Mouse (Mus musculus): ENCODE data around the gene Tbpl1. TPM values are rescaled to one million over a fixed set of nuclear protein-coding genes. Genes with fewer than 3 reads are reported as not detected.

The Tbpl1 gene
- 15.5 and 43.4 TPM in 2 replicates for polyA plus RNA-seq (2012; rRNA removed; ENCODE audit: low replicate concordance)

DNA sequence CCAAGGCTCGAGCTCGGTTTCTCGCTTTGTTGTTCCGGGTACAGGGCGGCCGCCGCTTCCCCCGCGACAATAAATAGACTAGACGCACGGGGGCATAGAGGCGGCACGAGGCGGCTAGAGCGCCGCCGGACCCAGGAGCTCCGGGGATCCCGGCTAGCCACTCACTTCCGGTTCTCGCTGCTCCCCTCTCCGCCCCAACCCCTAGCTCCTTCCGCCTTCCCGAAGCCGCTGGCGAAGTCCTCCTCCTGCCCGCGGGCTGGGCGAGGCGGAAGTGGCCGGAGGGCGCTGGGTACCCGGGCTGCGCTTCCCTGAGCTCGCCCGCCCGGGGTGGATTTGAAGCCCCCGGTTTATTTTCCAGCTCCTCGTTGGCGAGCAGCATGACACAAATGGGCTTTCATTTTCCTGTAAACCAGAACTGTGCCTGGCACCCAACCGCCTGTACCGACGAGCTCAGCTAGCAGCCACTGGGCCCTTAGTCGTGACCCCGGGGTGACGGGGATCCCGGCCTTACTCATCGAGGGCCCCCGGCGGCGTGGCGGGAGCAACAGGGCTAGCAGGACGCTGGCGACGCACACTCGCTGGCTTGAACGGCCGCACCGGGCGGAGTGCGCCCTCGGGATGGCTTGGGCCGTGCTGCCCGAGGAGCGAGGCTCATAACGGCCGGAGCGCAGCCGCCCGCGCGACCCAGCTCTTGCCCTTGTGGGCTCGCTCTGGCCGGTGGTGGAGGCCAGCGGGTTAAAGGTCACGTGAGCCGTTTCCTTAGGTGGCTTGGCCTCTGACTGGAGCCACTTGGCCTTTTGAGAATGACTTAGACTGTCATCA, at the start of gene Tbpl1:
Gene Tbpl1, minus strand, starts transcription at position 667 of the 822 bp plus-strand sequence.

Other genes with a start within 250 kb of the Tbpl1 start
- gene Slc2a12, start 86.9 kb downstream of the Tbpl1 start, polyA plus RNA-seq (2012; rRNA removed; ENCODE audit: low replicate concordance): 2.7 and 8.8 TPM in 2 replicates
- gene Tcf21, start 88.2 kb upstream of the Tbpl1 start, polyA plus RNA-seq (2012; rRNA removed; ENCODE audit: low replicate concordance): 33.8 and 174 TPM in 2 replicates

Measured in subcutaneous adipose tissue, adult 2 months (tissue).